Mouse (Mus musculus) MEL-GATA-1-ER (cell line): ENCODE results near the gene Gdf5.
"Not testable (repeated sequence)": the region's sequence is repeated elsewhere in the genome, so short reads cannot be mapped to it uniquely, and the experiment has no call there.

Experiments
- DNase-seq: peaks from one replicate; pipeline ENCODE4 v3.0.0-alpha.2; 2012; ENCODE audit warnings: low read depth; ENCODE audit errors: extremely low read depth

Gdf5 gene

GRCm38 (mm10) chr2:155941697-155942442, 3.3 kb downstream of the Gdf5 start:
- DNase-seq, result no peak

GRCm38 (mm10) chr2:155940681-155941080, 4.5 kb downstream of the Gdf5 start, which contains the start of gene Gm15557:
Gene Gm15557 (plus strand): TSS chr2:155940728.
- no peak for DNase-seq

GRCm38 (mm10) chr2:155939897-155940529, 5.2 kb downstream of the Gdf5 start:
- no peak for DNase-seq

GRCm38 (mm10) chr2:155929531-155930442, 15.4 kb downstream of the Gdf5 start, which contains the start of gene Uqcc1:
Gene Uqcc1 (minus strand): TSS chr2:155930310.
- peak; percentile 95 for DNase-seq

GRCm38 (mm10) chr2:155928711-155929345, 16.3 kb downstream of the Gdf5 start:
- DNase-seq, result peak; percentile 54

- DNase-seq, result not testable (repeated sequence)
Observed at GRCm38 (mm10) chr2:155925213-155925612, 20.0 kb downstream of the Gdf5 start.

- no peak for DNase-seq
Observed at GRCm38 (mm10) chr2:155923143-155923542, 22.0 kb downstream of the Gdf5 start.

GRCm38 (mm10) chr2:155914684-155915083, 30.5 kb downstream of the Gdf5 start:
- no peak for DNase-seq

GRCm38 (mm10) chr2:155903632-155904008, 41.5 kb downstream of the Gdf5 start:
- no peak for DNase-seq

GRCm38 (mm10) chr2:155902989-155903631, 42.1 kb downstream of the Gdf5 start:
- no peak for DNase-seq

- DNase-seq, result no peak
Observed at GRCm38 (mm10) chr2:155895046-155895735, 50.0 kb downstream of the Gdf5 start.

GRCm38 (mm10) chr2:155894307-155895045, 50.7 kb downstream of the Gdf5 start:
- DNase-seq, result no peak
